Mouse (Mus musculus) hindlimb bud, embryonic 11.5 days (tissue): Measurements from ENCODE around the gene Cep83.

Experiments
- DNase-seq: peaks from one replicate; pipeline ENCODE4 v3.0.0-alpha.2; 2012; ENCODE audit warnings: low read depth, low spot score; ENCODE audit errors: extremely low spot score

Gene Cep83

GRCm38 (mm10) chr10:94777576-94777975 is 89.1 kb downstream of the Cep83 start:
- DNase-seq, result no peak

GRCm38 (mm10) chr10:94779319-94779718 is 90.9 kb downstream of the Cep83 start:
- no peak for DNase-seq

DNA sequence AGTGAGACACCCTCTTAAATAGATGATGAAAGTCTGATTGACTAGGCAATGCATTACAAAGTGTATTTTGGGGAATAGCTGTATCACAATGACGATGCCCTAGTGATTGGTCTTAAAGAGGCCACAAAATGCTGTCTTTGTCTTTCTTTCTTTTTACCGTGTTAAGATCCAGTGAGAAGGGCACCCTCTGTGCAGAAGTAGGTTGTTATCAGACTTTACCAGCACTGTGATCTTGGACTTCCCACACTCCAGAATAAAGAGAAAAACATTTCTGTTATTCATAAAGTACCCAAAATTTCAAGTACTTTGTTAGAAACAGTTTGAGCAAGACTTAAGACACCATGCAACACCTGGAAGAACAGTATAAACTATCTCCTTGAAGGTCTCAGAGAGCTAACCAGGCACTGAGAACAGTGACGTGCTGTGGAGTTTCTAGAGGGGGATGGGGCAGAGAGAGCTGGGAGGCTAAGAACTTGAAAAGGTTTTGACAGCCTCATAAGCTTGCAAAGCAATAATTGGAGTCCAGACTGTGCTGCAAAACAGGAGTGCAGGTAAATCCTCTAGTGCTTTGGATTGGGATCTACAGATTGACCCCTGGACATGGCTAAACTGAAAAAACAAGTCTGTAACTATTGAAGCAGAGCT is 92.3 kb downstream of the Cep83 start:
- DNase-seq, result no peak

DNA sequence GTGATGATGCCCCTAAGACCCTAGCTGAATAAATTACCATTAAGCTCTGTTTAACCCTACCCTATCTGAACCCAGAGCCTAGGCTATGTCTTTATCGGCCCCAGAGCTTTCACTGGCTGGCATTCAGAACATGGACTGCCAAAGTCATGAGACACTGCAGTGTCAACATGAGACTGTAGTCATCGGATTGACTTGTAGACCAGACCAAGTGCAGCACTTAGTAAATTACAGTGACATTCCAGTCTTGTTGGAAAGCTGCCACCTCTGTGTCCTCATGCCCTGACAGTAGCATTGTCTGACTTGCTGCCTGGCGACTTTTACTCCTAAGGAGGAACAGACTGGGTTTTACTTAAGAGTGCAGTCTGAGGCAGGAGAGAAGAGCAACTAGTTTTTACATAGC is 100.8 kb downstream of the Cep83 start:
- DNase-seq, result no peak

- DNase-seq, result no peak
Measured at GRCm38 (mm10) chr10:94793914-94794313, 105.5 kb downstream of the Cep83 start.

- DNase-seq, result no peak
Measured at GRCm38 (mm10) chr10:94794666-94795244, 106.3 kb downstream of the Cep83 start.

DNA sequence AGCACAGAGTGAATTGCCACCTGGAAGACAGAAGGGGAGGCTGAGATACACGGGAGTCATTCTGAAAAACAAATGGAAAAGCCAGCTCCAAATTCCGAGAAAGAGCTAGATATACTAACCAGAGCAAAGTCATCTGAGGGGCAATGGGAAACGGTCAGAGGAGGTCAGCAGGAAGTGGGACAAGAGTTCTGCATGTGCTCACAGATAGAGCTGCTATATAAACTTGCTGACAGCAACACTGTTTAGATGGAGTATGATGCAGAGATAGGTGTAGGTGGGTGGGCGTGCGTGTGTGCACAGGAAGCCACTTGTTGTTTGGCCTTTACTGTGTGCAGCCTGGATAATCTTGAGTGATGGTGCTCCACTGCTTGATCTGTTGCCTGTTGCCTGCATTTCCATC is 109.7 kb downstream of the Cep83 start:
- no peak for DNase-seq

GRCm38 (mm10) chr10:94799485-94800239 is 111.2 kb downstream of the Cep83 start:
- no peak for DNase-seq

- DNase-seq, result no peak
Measured at GRCm38 (mm10) chr10:94800677-94801354, 112.4 kb downstream of the Cep83 start.

- no peak for DNase-seq
Measured at GRCm38 (mm10) chr10:94804029-94804908, 115.8 kb downstream of the Cep83 start.

- DNase-seq, result no peak
Measured at GRCm38 (mm10) chr10:94804909-94805220, 116.4 kb downstream of the Cep83 start.

DNA sequence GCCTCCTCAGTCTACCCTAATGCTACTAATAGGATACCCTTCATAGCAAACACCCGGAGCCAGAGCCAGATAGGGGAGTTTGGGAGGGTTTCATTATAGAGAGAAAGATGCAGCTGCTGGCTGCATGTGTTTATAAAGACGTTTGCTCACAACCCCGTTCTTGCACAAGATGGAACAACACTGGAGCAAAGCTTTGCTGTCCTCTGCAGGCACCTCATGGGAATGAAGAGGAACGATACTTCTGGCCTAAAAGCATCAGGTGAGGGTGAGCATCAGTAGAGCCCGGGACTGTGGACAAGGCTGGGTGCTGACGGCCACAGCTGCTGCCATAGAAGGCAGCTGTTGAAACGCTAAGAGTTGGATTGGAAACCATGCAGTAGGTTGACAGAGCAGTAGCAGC is 118.9 kb downstream of the Cep83 start:
- DNase-seq, result no peak

- no peak for DNase-seq
Measured at GRCm38 (mm10) chr10:94808275-94808674, 119.8 kb downstream of the Cep83 start.

- DNase-seq, result no peak
Measured at GRCm38 (mm10) chr10:94809946-94810472, 121.6 kb downstream of the Cep83 start.

DNA sequence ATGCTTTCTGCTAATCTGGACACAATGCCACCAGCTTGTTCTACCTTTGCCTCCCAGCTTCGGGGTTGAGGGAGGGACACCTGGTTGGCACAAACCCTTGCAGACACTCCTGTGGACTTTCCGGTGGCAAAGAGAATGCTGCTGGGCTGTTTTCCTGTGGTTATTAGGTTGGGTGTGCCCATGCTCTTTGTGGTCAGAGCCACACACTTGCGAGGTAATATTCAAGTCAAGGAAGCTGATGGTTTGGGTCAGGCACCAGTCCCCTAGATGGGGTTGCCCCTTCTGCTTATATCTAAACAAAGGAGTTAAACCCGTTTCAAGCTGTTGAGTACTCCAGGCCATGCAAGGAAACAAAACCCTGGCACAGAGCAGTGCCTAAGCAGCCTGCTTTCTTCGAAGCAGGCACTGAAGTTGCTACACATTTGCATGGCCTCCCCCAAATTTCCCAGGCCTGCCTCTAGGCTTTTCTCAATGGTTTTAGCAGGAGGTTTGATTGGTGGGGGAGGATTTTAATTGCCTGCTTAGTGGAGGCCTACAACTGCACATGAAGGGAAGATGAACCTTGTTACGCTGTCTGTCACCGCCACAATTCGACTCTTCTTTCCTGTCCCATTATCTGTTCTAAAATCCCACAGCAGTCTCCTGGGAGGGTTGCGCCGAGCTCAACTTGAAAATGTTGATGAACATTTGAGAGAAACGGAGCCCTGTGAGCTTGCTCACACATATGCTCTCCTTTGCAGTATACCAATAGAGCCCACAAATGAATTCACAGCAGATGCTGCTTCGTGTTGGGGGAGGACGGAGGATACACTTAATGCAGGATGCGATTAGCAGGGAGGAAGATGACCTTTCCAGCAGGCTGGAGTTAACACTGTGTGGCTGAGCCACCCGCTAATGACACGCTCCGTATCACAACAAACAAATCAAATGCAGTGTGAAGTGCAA is 123.7 kb downstream of the Cep83 start:
- no peak for DNase-seq

DNA sequence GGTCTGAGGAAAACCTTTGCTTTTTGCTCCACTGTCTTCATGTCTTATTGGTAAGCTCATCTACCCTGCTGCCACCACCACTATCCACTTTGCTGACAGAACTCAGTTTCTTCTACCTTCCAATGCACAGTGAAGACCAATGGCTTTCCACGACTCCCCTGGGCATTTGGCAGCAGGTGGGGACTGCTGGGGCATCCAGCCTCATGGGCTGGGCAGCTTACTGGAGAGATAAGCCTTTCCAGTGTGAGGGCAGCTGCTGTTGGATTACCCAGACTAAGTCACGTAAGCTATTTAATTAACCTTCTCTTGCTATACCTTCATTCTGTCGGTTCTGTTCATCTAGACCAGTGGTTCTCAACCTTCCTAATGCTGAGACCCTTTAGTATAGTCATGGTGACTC is 129.7 kb downstream of the Cep83 start:
- no peak for DNase-seq

- DNase-seq, result no peak
Measured at GRCm38 (mm10) chr10:94818781-94819665, 130.6 kb downstream of the Cep83 start.

GRCm38 (mm10) chr10:94823971-94824760 is 135.7 kb downstream of the Cep83 start:
- peak; percentile 60 for DNase-seq
